ENCODE assay signal across 22 mouse cellular contexts in the genomic region with DNA sequence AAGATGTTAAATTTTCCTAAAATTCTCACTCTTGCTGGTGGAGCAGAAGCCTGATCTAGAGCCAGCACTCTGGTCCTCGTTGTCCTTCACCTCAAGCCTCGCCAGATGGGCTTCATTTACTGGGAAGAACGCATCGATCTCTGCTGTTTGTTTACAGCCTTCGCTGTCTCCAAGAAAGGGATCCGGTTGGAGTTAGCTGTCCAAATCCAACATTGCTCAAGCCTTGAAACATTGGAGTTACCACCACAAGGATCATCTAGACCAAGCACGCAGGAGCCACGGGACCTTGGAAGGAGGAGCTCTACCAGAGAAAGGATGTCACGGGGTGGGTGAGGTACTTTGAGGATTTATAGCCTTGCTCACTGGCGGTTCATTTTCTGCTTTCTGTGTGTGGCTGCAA.
DNase-seq lines count a peak whose midpoint lies in the region; ATAC-seq and TF ChIP-seq lines count a peak whose summit lies in the region.
"Had no signal": no experiment of that assay in that cellular context is flagged by ENCODE, and none has a peak within 500 bp of the region (broad histone marks: within the 10 kb centered on the region; RNA-seq: fewer than 3 reads in every experiment).

No protein-coding gene starts in this region.

- peak; percentile 44 for DNase-seq in lung, embryonic 14.5 days
- peak; percentile 23 for DNase-seq in lung, postnatal 25 days (ENCODE audit: low spot score)
- peak; percentile 38 for DNase-seq in testis, postnatal 10 days (ENCODE audit: low spot score)
- no peak for DNase-seq in MN1 (ENCODE audit: low spot score)
- no peak for DNase-seq in heart, postnatal 25 days (ENCODE audit: low spot score)
- DNase-seq in cerebellum, adult 11-12 months: no peak
- DNase-seq: adrenal gland, postnatal 10 days; cerebellum, adult 11 months; cerebellum, adult 9-11 months; cerebellum, postnatal 36 days; heart, adult 2 months; heart, postnatal 14 days had no signal

- no peaks in the 10 kb centered on the region for H3K27me3 ChIP-seq in lung, embryonic 14.5 days (ENCODE audit: insufficient read depth, low read length)
- no peaks in the 10 kb centered on the region for H3K27me3 ChIP-seq in lung, embryonic 16.5 days (ENCODE audit: control insufficient read depth, insufficient read depth, low read depth, low read length)
- H3K27me3 ChIP-seq: embryonic facial prominence, embryonic 13.5 days; forebrain, embryonic 12.5 days; heart, embryonic 15.5 days had no signal

- H3K9ac ChIP-seq in lung, embryonic 14.5 days: no peak overlapping the region
- no peak overlapping the region for H3K9ac ChIP-seq in lung, embryonic 16.5 days (ENCODE audit: low read length)
- H3K9ac ChIP-seq: embryonic facial prominence, embryonic 13.5 days; forebrain, embryonic 12.5 days; heart, embryonic 15.5 days had no signal

- 51% methylated on average over 10 of the region's 10 CpGs for WGBS in lung, embryonic 14.5 days
- WGBS in lung, embryonic 16.5 days: 49% methylated on average over 10 of the region's 10 CpGs

- H3K9me3 ChIP-seq in lung, embryonic 14.5 days (ENCODE audit: low read depth, low read length): no peaks in the 10 kb centered on the region
- H3K9me3 ChIP-seq in lung, embryonic 16.5 days (ENCODE audit: control insufficient read depth, low read length): no peaks in the 10 kb centered on the region
- H3K9me3 ChIP-seq: embryonic facial prominence, embryonic 13.5 days; forebrain, embryonic 12.5 days; heart, embryonic 15.5 days; hindbrain, embryonic 10.5 days had no signal

- TF ChIP-seq CTCF in lung, embryonic 14.5 days (IDR thresholded peaks at IDR 0.05; ENCODE audit: low read depth): no peak

- no peaks in the 10 kb centered on the region for H3K4me1 ChIP-seq in lung, embryonic 14.5 days (ENCODE audit: insufficient read depth)
- H3K4me1 ChIP-seq in lung, embryonic 16.5 days (replicated peaks; ENCODE audit: control insufficient read depth, insufficient read depth, low read length): no peaks in the 10 kb centered on the region; the same call in 1 of the 2 replicates
- H3K4me1 ChIP-seq: heart, embryonic 15.5 days; hindbrain, embryonic 10.5 days had no signal

- no peak overlapping the region for H3K4me3 ChIP-seq in lung, embryonic 14.5 days (ENCODE audit: low read depth, low read length)
- H3K4me3 ChIP-seq in lung, embryonic 16.5 days (ENCODE audit: low read length): no peak overlapping the region
- H3K4me3 ChIP-seq: embryonic facial prominence, embryonic 13.5 days; forebrain, embryonic 12.5 days; heart, adult 2 months; heart, embryonic 15.5 days; hindbrain, embryonic 10.5 days had no signal

- no peak for ATAC-seq in lung, embryonic 14.5 days (ENCODE audit: insufficient read depth)
- ATAC-seq in lung, embryonic 16.5 days (ENCODE audit: low read depth): peak; percentile 52
- ATAC-seq: CD4-positive, CD25-positive, alpha-beta regulatory T cell, adult 4 months; hindbrain, embryonic 16.5 days; inflammation-experienced regulatory T-cells, adult 6 months had no signal

- intact Hi-C loops in heart, postnatal 25 days (cut with DNase I): no loop called here

- H3K36me3 ChIP-seq in lung, embryonic 14.5 days (ENCODE audit: insufficient read depth): no peaks in the 10 kb centered on the region
- H3K36me3 ChIP-seq in lung, embryonic 16.5 days (ENCODE audit: control insufficient read depth, insufficient read depth, low read length): no peaks in the 10 kb centered on the region
- H3K36me3 ChIP-seq: embryonic facial prominence, embryonic 13.5 days; forebrain, embryonic 12.5 days; G1E; heart, embryonic 15.5 days; hindbrain, embryonic 10.5 days had no signal

- H3K27ac ChIP-seq in lung, embryonic 14.5 days (ENCODE audit: low read depth): no peak overlapping the region
- no peak overlapping the region for H3K27ac ChIP-seq in lung, embryonic 16.5 days (ENCODE audit: low read length)
- H3K27ac ChIP-seq: embryonic facial prominence, embryonic 13.5 days; forebrain, embryonic 12.5 days; heart, adult 2 months; heart, embryonic 15.5 days; hindbrain, embryonic 10.5 days had no signal

- no peak overlapping the region for H3K4me2 ChIP-seq in lung, embryonic 14.5 days
- no peak overlapping the region for H3K4me2 ChIP-seq in lung, embryonic 16.5 days (ENCODE audit: low read depth, low read length)
- H3K4me2 ChIP-seq: embryonic facial prominence, embryonic 13.5 days; forebrain, embryonic 12.5 days; heart, embryonic 11.5 days; heart, embryonic 15.5 days had no signal

Comparison
In these comparisons a context has a peak if more than half of its experiments do, and no peak if none do; other contexts are left out.
1. DNase-seq: peak in lung, embryonic 14.5 days (single experiment), lung, postnatal 25 days (single experiment) and testis, postnatal 10 days (single experiment); none in MN1 (single experiment), heart, postnatal 25 days (single experiment) and cerebellum, adult 11-12 months (single experiment).